Mouse (Mus musculus) retina, embryonic 14.5 days (tissue): ENCODE measurements at regions not wholly inside any gene's neighbourhood (a gene's known extent, or its start where the extent isn't known, plus 50 kb on each side); places are given as distances from the start of the nearest gene placed in this dataset.

Source experiments
- DNase-seq: peaks from one replicate; pipeline ENCODE4 v3.0.0-alpha.2; 2015; ENCODE audit warnings: low spot score

- DNase-seq, result no peak
Measured at GRCm38 (mm10) chr11:18015239-18015638, 61.6 kb upstream of the Etaa1 start.

GRCm38 (mm10) chr11:18014610-18015009 is 60.9 kb upstream of the Etaa1 start:
- DNase-seq, result peak; percentile 38

- no peak for DNase-seq
Measured at GRCm38 (mm10) chr11:18012085-18012484, 58.4 kb upstream of the Etaa1 start.

DNA sequence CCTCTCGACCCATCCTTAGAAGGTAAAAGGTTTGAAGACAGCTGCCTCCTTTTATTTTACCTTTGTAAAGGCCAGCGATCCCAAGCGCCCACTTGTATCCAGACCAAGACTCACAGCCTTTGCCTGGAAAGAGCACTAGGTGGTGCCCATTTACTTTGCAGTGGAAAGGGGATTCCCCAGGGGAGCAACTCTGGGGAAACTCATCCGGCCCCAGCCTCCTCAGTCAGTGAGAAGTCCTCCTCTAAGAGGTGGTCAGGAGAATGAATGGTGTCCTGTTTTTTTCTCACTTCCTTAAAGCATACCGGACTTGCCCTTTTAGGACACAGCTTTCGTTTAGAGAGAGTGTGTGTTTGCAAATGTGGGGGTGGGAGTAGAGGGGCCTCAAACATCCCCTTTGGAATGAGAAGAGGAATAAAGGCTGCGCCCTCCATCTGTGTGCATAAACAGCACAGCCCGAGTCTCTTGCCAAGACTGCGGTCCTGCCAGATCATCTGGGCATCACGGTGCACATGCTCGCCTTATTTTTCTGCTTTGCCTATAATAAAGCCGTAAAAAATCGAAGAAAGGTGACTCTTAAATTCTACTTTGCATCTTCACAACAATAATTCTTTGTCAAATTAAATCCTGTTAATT is 57.5 kb upstream of the Etaa1 start:
- peak; percentile 77 for DNase-seq

DNA sequence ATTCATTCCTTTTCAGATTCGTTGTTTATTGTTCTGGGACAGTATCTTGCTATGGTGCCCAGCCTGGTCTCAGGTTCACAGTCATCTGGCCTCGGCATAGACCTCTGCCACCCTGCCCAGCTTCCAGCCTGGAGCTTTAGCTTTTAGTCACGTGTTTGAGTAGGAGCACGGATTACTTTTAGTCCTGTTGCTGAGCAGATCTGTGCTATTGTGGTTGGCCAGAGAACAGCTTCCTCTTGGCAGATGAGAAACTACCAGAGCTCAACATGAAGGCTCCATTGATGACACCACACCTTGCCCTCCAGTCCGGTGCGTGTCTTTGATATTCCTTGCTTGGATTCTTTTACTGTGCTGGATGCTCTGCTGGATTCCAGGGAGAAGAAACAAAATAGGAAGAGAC is 54.5 kb upstream of the Etaa1 start:
- no peak for DNase-seq
